Mouse (Mus musculus) neural tube, embryonic 13.5 days (tissue): ENCODE measurements around the gene Il2rg. TPM values are rescaled to one million over a fixed set of nuclear protein-coding genes. Genes with fewer than 3 reads are reported as not detected.

Source experiments
- ATAC-seq: fragments of 200-750 bp; cut with Nextera tagmentation; 2 replicates; pipeline ENCODE4 v1.8.0; 2017; ENCODE audit warnings: low read depth, mild to moderate bottlenecking, moderate TSS enrichment, moderate library complexity
- H3K27ac ChIP-seq: fragments of 300-500 bp; sonication (generic); replicated peaks from 2 replicates; pipeline ENCODE4 v1.5.1; 2015; ENCODE audit warnings: moderate library complexity, mild to moderate bottlenecking, inconsistent platforms
- H3K27me3 ChIP-seq: fragments of 300-500 bp; sonication (generic); 2 replicates; pipeline ENCODE4 v1.6.1; 2015; ENCODE audit warnings: mild to moderate bottlenecking, inconsistent platforms
- H3K36me3 ChIP-seq: fragments of 300-500 bp; sonication (generic); 2 replicates; pipeline ENCODE4 v1.6.1; 2015; ENCODE audit warnings: mild to moderate bottlenecking, inconsistent platforms
- H3K4me1 ChIP-seq: fragments of 300-500 bp; sonication (generic); replicated peaks from 2 replicates; pipeline ENCODE4 v1.6.1; 2015; ENCODE audit warnings: inconsistent platforms
- H3K4me2 ChIP-seq: fragments of 300-500 bp; sonication (generic); 2 replicates; pipeline ENCODE4 v1.6.1; 2015; ENCODE audit warnings: inconsistent platforms, mild to moderate bottlenecking, moderate library complexity
- H3K4me3 ChIP-seq: fragments of 300-500 bp; sonication (generic); 2 replicates; pipeline ENCODE4 v1.5.1; 2015; ENCODE audit warnings: mild to moderate bottlenecking, inconsistent platforms
- H3K9ac ChIP-seq: fragments of 300-500 bp; sonication (generic); 2 replicates; pipeline ENCODE4 v1.6.1; 2015; ENCODE audit warnings: moderate library complexity, mild to moderate bottlenecking, inconsistent platforms
- H3K9me3 ChIP-seq: fragments of 300-500 bp; sonication (generic); 2 replicates; pipeline ENCODE4 v1.6.1; 2016; ENCODE audit warnings: inconsistent platforms
- WGBS: fragments of 180-500 bp; shearing (Covaris S2); methylation state at CpG from one replicate; pipeline ENCODE4 v1.1.7; 2015; 5-methylcytosine and 5-hydroxymethylcytosine counted together
- polyA plus RNA-seq: library from polyadenylated mRNA; unstranded; fragments of >200 nt; fragmentation: Nextera tagmentation; extraction: Ambion mirVana; gene quantifications from 2 replicates; pipeline ENCODE4 v1.2.1, GENCODE M21; 2015

Il2rg gene
- polyA plus RNA-seq, 1 experiment from 2014 or later = 6.8 TPM

DNA sequence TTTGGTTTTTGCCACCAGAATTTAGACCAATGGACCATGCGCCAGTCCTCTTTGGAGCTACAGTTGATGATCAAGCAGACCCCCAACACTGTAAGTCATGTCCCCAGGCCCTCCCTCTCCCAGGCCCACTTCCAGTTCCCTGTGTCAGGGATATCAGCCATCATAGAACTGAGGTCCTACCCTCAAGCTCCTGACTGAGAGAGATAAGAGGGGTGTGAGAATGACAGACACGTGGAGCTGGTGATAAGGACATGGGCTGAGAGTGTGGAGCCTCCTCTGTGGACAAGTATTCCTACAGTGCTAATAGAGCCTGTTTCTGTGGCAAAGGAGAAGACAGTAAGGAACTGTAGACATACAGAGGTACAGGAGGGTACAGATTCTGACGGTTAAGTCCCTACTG, 19.5 kb upstream of the Il2rg start:
- no peak overlapping the region for H3K9ac ChIP-seq
- H3K9me3 ChIP-seq = no peaks in the 10 kb centered on the region
- no peak overlapping the region for H3K4me3 ChIP-seq
- no peaks in the 10 kb centered on the region for H3K27me3 ChIP-seq
- H3K4me2 ChIP-seq = no peak overlapping the region
- no peak for ATAC-seq
- H3K36me3 ChIP-seq = peaks cover 88% of the 10 kb centered on the region
- H3K4me1 ChIP-seq = no peaks in the 10 kb centered on the region
- 94% methylated on average over 3 of the region's 3 CpGs for WGBS
- no peak overlapping the region for H3K27ac ChIP-seq

- WGBS = 92% methylated on average over 14 of the region's 14 CpGs
- no peak for ATAC-seq
- Histone ChIP-seq H3K4me1 (no peaks in the 10 kb centered on the region), H3K27me3 (no peaks in the 10 kb centered on the region), H3K4me3 (no peak overlapping the region), H3K27ac (no peak overlapping the region), H3K4me2 (no peak overlapping the region), H3K9ac (no peak overlapping the region), H3K9me3 (no peaks in the 10 kb centered on the region), H3K36me3 (peaks cover 88% of the 10 kb centered on the region)
Measured at GRCm38 (mm10) chrX:101285953-101286670, 18.1 kb upstream of the Il2rg start.

DNA sequence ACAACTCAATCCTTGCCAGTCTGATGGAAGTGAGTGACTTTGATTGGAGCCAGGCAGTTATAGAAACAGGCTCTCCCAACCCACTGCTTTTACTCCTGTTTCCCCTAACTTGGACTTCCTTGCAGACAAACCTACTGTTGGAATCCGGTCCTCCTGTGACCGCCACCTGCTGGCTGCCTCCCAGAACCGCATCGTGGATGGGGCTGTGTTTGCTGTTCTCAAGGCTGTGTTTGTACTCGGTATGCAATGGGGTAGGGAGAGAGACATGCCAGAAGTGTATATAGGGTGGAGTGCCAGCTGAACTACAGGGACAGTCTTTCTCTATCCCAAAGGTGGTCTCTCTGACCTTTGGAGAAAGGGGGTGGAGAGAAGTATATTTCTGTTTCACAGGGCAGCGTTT, 17.5 kb upstream of the Il2rg start:
- no peak for ATAC-seq
- WGBS = 31% methylated on average over 6 of the region's 6 CpGs
- H3K9me3 ChIP-seq = no peaks in the 10 kb centered on the region
- peaks cover 88% of the 10 kb centered on the region for H3K36me3 ChIP-seq
- H3K4me2 ChIP-seq = no peak overlapping the region
- no peaks in the 10 kb centered on the region for H3K4me1 ChIP-seq
- no peak overlapping the region for H3K27ac ChIP-seq
- H3K27me3 ChIP-seq = no peaks in the 10 kb centered on the region
- no peak overlapping the region for H3K9ac ChIP-seq
- no peak overlapping the region for H3K4me3 ChIP-seq

DNA sequence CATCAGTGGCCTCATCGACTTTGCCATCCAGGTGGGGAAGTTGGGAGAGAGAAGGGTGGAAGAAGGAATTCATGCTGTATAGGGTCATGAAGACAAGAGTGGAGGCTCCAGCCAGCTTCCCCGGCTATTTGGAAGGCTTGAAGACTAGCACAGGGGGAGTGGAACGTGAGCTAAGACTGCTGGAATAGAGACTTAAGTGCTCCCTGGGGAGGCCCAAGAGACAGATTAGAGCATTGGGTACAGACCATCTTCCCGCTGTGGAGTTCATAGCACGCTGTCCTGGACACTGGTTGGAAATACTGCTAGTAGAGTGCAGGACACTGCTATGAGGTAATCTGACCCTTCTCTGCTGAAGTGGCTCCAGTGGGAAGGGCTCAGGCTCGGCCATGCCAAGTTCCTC, 14.8 kb upstream of the Il2rg start:
- Histone ChIP-seq H3K27ac (no peak overlapping the region), H3K36me3 (peaks cover 87% of the 10 kb centered on the region), H3K9me3 (no peaks in the 10 kb centered on the region), H3K9ac (no peak overlapping the region), H3K4me3 (no peak overlapping the region), H3K4me2 (no peak overlapping the region), H3K27me3 (no peaks in the 10 kb centered on the region), H3K4me1 (no peaks in the 10 kb centered on the region)
- ATAC-seq = no peak
- 79% methylated on average over 6 of the region's 6 CpGs for WGBS

GRCm38 (mm10) chrX:101273875-101274738, 6.1 kb upstream of the Il2rg start, which contains the start of gene Med12:
TSS of gene Med12 (plus strand) at chrX:101274030.
- Histone ChIP-seq H3K27me3 (no peaks in the 10 kb centered on the region), H3K36me3 (peaks cover 21% of the 10 kb centered on the region), H3K27ac (peak within 1 kb of the TSS; percentile 77), H3K4me1 (peaks cover 16% of the 10 kb centered on the region), H3K4me3 (peak within 1 kb of the TSS; percentile 56), H3K4me2 (peak within 1 kb of the TSS; percentile 55), H3K9ac (peak within 1 kb of the TSS; percentile 75), H3K9me3 (no peaks in the 10 kb centered on the region)
- WGBS = 27% methylated on average over 52 of the region's 54 CpGs
- peak; percentile 98 for ATAC-seq

DNA sequence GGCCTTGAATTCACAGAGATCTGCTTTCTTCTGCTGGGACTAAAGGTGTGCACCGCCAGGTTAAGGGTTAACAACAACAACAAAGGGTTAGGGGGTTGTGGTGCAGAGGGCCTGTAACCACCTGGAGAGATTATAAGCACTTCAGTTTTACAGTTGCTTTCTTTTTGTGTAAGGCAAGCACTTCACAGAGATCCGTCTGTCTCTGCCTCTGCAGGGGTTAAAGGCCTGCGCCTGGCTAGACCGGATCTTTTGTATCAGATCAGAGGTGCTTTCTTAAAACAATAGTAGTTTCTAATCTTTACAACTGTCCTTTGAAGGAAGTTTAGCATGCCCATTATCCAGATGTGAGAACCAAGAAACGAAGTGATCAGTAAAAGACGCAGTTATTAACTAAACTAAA, 5.4 kb upstream of the Il2rg start:
- H3K9ac ChIP-seq = peak overlapping the region; percentile 75

GRCm38 (mm10) chrX:101268755-101269124, 685 bp upstream of the Il2rg start, which contains the start of gene Gm20489:
TSS of gene Gm20489 (minus strand) at chrX:101269023.
- Histone ChIP-seq H3K9me3 (no peaks in the 10 kb centered on the region), H3K36me3 (no peaks in the 10 kb centered on the region), H3K27ac (no peak within 1 kb of the TSS), H3K4me3 (no peak within 1 kb of the TSS), H3K4me2 (no peak within 1 kb of the TSS), H3K27me3 (no peaks in the 10 kb centered on the region; the same call in 1 of the 2 replicates), H3K9ac (no peak within 1 kb of the TSS), H3K4me1 (no peaks in the 10 kb centered on the region)
- no peak for ATAC-seq
- 50% methylated on average over 3 of the region's 3 CpGs for WGBS

More for the DNA sequence above, 5.4 kb upstream of the Il2rg start:
- Histone ChIP-seq H3K27ac (no peak overlapping the region), H3K4me3 (peak overlapping the region; percentile 56), H3K4me2 (peak overlapping the region; percentile 55), H3K36me3 (peaks cover 15% of the 10 kb centered on the region; the same call in 1 of the 2 replicates), H3K27me3 (no peaks in the 10 kb centered on the region; the same call in 1 of the 2 replicates), H3K4me1 (peaks cover 16% of the 10 kb centered on the region), H3K9me3 (no peaks in the 10 kb centered on the region)
- 0 out of 2 replicates have a peak, but pooled peaks have one; percentile 3 for ATAC-seq
- WGBS = 22% methylated on average over 6 of the region's 6 CpGs

GRCm38 (mm10) chrX:101266631-101267030, 1.4 kb downstream of the Il2rg start:
- Histone ChIP-seq H3K4me3 (no peak overlapping the region), H3K4me1 (no peaks in the 10 kb centered on the region), H3K9me3 (no peaks in the 10 kb centered on the region), H3K4me2 (no peak overlapping the region), H3K27ac (no peak overlapping the region), H3K36me3 (no peaks in the 10 kb centered on the region), H3K9ac (no peak overlapping the region), H3K27me3 (no peaks in the 10 kb centered on the region; the same call in 1 of the 2 replicates)
- 98% methylated on average over 6 of the region's 6 CpGs for WGBS
- no peak for ATAC-seq

GRCm38 (mm10) chrX:101263892-101264291, 4.2 kb downstream of the Il2rg start, which contains the start of gene Gm614:
TSS of gene Gm614 (minus strand) at chrX:101263992.
- peaks cover 11% of the 10 kb centered on the region for H3K4me1 ChIP-seq
- H3K27me3 ChIP-seq = no peaks in the 10 kb centered on the region; the same call in 1 of the 2 replicates
- no peak within 1 kb of the TSS for H3K27ac ChIP-seq
- no peak within 1 kb of the TSS for H3K4me2 ChIP-seq
- H3K9ac ChIP-seq = no peak within 1 kb of the TSS
- no peaks in the 10 kb centered on the region for H3K9me3 ChIP-seq
- no peak for ATAC-seq
- 90% methylated on average over 1 of the region's 1 CpGs for WGBS
- no peaks in the 10 kb centered on the region for H3K36me3 ChIP-seq
- no peak within 1 kb of the TSS for H3K4me3 ChIP-seq

- peak; percentile 65 for ATAC-seq
Measured at GRCm38 (mm10) chrX:101260441-101261325, 7.4 kb downstream of the Il2rg start.

DNA sequence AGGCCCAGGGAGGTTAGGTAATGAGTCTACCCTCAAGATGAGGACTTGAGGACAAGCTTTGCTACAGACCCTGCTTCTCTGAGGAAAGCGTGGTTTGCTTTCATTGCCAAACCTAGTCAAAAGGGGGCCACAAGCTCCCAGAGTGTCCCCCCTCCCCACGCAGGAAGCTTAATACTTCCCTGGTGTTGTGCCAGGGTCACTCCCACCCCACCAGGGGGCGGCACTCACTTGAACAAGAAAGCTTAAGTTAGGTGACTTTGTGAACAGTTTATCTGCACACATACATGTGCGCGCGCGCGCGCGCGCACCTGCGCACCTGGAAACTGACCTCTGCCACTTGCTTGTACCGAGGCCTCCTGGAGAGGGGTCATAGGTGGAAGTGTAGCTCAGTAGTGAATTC, 11.5 kb downstream of the Il2rg start:
- Histone ChIP-seq H3K4me3 (no peak overlapping the region), H3K27ac (no peak overlapping the region), H3K9ac (no peak overlapping the region), H3K9me3 (no peaks in the 10 kb centered on the region), H3K36me3 (no peaks in the 10 kb centered on the region), H3K27me3 (peaks cover 5% of the 10 kb centered on the region; the same call in 1 of the 2 replicates), H3K4me1 (peaks cover 23% of the 10 kb centered on the region), H3K4me2 (no peak overlapping the region)
- 82% methylated on average over 13 of the region's 13 CpGs for WGBS
- no peak for ATAC-seq

More at GRCm38 (mm10) chrX:101260441-101261325, 7.4 kb downstream of the Il2rg start:
- Histone ChIP-seq H3K9ac (no peak overlapping the region), H3K27me3 (peaks cover 5% of the 10 kb centered on the region; the same call in 1 of the 2 replicates), H3K4me1 (peaks cover 12% of the 10 kb centered on the region), H3K9me3 (no peaks in the 10 kb centered on the region), H3K27ac (peak overlapping the region; percentile 72), H3K4me3 (no peak overlapping the region), H3K36me3 (no peaks in the 10 kb centered on the region), H3K4me2 (peak overlapping the region; percentile 5; the same call in 1 of the 2 replicates)
- WGBS = 17% methylated on average over 12 of the region's 13 CpGs
